Mouse (Mus musculus): ENCODE results near the gene Psap.
"Not testable (repeated sequence)": the region's sequence is repeated elsewhere in the genome, so short reads cannot be mapped to it uniquely, and the experiment has no call there.

The Psap gene

GRCm38 (mm10) chr10:60277207-60278005 lies at the start of gene Psap:
Psap (plus strand) TSS chr10:60277627.
- DNase-seq (ENCODE audit: extremely low spot score, low read depth, low spot score) = peak; percentile 46

GRCm38 (mm10) chr10:60227666-60228065 lies 49.8 kb upstream of the Psap start:
- no peak for DNase-seq (ENCODE audit: extremely low spot score, low read depth, low spot score)

DNA sequence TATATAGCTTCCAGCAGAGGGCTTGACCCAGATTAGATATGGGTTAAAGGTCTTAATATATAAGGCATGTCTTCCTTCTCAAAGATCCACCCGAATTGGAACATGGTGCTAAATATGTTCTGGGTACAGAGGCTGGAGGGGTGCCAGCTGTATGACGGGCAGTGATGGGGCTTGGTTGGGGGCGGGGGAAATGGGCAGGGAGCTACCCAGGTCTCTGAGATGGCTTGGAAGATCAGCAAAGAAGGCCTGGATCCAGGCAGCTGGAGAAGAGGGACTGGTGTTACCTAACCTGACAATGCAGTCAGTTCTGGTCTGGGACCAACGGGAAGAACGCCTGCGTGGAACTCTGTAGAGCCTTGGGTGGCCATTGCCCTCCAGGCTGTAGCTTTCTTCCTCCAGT lies 48.3 kb upstream of the Psap start:
- no peak for DNase-seq (ENCODE audit: extremely low spot score, low read depth, low spot score)

DNA sequence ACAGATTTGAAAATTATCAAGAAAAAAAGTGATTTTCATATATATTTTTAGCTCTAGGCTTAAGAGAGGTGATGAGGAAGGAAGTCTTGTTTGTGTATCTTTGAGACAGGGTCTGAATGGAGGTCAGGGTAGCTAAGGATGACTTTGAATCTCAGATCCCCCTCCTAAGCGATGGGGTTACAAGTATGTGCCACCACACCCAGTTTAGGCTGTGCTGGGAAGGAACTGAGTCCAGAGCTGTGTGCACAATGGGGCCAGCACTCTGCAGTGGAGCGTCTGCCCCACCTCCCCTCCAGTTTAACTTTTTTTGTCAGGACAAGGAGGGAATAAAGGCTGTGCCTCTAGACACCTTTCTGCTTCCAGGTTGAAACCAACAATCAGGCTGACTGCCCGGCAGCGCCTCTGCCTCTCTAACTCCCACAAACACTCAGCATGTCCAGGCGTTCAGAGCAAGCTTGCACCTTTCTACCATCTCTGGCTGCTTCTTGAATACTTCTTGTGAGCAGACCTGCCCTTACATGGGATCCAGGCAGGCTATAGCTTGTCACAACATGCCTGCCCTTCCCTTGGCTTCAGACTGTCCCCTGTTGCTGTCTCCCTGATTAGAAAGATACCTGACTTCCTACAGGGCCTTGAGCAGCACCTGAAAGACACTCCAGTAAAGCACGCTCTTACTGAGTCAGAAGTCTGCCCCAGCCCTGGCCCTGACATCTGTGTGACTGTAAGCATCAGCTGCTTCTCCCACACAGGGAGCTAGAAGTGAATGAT lies 46.9 kb upstream of the Psap start:
- no peak for DNase-seq (ENCODE audit: extremely low spot score, low read depth, low spot score)

DNA sequence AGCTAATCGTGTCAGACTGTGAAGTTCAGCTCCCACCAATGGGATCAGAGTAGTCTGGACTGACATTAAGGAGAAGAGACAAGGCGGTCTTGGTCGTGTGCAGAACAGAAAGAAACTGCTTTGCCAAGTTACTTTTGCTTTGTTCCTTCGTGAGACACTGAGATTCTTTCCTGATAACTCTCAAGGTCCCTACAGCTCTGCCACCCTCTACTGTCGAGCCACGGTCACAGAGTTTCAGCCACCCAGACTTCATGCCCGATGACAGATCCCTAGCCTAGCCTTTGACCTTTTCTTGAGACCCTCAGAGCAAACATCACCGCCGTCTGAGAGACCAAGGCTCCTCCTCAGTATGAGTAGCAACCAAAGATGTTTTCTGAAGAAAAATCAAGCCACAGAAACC lies 43.4 kb upstream of the Psap start:
- no peak for DNase-seq (ENCODE audit: extremely low spot score, low read depth, low spot score)

DNA sequence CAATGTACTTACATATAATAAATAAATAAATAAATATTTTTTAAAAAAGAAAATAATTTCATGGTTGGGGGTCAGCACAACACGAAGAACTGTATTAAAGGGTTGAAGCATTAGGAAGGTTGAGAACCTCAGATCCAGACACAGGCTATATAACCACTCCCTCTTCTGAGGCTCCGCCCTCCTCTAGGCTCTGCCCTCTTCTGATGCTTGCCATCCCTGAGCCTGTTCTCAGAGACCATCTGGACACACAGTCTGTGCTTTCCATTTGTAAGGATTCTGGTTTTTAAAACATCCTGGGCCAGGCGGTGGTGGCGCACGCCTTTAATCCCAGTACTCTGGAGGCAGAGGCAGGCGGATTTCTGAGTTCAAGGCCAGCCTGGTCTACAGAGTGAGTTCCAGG lies 41.6 kb upstream of the Psap start:
- not testable (repeated sequence) for DNase-seq (ENCODE audit: extremely low spot score, low read depth, low spot score)

DNA sequence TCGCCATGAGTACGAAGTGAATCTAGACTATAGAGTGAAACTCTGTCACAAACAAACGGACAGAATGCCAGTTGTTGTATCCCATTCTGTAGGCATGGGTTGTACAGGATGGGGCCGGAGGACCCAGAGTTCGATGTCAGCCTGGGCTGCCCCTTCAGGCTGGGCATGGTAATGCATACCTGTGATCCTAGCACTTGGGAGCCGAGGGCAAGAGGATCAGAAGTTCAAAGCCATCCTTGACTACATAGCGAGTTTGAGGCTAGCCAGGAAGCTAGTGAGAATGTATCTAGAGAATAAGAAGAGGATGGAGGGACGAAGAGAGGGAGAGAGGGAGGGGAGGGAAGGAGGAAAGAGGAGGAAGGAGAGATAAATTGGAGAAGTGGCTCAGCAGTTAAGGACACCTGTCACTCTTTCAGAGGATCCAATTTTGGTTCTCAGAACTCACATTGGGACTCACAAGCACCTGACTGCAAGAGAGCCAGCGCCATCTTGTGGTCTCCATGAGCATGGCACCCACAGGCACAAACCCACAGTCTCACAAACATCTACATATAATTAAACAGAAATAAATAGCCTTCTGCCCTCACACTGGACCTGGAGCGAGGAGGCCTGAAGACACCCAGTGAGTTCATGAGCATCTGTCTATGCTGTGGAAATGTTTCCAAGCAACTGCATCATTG lies 39.8 kb upstream of the Psap start:
- DNase-seq (ENCODE audit: extremely low spot score, low read depth, low spot score) = no peak

DNA sequence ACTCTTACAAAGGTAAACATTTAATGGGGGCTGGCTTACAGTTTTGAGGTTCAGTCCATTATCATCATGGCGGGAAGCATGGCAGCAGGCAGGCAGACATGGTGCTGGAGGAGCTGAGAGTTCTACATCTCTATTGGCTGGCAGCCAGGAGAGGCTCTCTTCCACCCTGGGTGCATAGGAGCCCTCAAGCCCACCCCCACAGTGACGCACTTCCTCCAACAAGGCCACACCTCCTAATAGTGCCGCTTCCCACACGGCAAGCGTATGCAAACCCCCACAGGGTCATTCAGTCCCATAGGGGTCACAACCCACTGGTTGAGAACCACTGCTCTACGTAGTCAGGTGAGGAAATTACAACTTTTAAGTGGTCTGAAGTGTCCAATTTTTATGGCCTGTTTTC lies 37.0 kb upstream of the Psap start:
- DNase-seq (ENCODE audit: extremely low spot score, low read depth, low spot score) = no peak

GRCm38 (mm10) chr10:60243941-60244340 lies 33.5 kb upstream of the Psap start:
- no peak for DNase-seq (ENCODE audit: extremely low spot score, low read depth, low spot score)

- DNase-seq (ENCODE audit: extremely low spot score, low read depth, low spot score) = peak; percentile 89
These were observed 32.4 kb upstream of the Psap start for GRCm38 (mm10) chr10:60245041-60245440.

DNA sequence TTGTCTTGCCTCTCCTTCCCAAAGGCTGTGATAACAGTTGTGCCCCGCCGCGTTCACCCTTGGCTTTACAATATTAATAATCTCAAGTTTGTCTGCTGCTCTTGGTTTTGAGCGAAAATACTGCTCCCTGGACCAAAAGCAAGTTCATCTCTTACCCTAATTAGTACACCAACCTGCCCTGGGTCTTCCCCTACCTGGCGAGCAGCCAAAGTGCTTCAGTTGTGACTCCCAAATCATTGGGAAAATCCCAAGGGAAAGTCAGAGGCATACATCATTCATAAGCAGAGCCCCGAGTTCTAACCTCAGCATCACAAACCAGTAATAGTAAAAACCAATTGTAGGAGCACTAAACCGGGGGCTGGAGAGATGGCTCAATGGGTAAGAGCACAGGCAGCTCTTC lies 31.8 kb upstream of the Psap start:
- no peak for DNase-seq (ENCODE audit: extremely low spot score, low read depth, low spot score)

DNA sequence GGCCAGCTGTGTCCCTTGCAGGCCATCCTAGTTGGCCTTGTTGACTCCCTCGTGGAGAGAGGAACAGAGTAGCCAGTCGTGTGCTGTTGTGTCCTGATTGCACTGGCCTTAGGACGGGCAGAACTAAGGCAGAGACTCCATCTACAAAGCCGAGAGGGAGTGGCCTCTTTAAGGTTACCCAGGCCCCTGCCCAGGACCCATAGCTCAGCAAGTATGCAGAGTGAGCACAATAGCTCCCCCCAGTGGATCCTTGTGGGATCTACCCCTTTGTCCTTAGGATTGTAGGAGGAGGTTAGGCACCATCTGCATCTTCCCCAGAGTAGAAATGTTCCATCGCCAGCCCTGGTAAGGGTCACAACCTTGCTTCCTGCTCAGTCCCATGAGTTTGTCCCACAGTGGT lies 30.9 kb upstream of the Psap start:
- DNase-seq (ENCODE audit: extremely low spot score, low read depth, low spot score) = peak; percentile 49

GRCm38 (mm10) chr10:60248345-60248744 lies 29.1 kb upstream of the Psap start:
- not testable (repeated sequence) for DNase-seq (ENCODE audit: extremely low spot score, low read depth, low spot score)

DNA sequence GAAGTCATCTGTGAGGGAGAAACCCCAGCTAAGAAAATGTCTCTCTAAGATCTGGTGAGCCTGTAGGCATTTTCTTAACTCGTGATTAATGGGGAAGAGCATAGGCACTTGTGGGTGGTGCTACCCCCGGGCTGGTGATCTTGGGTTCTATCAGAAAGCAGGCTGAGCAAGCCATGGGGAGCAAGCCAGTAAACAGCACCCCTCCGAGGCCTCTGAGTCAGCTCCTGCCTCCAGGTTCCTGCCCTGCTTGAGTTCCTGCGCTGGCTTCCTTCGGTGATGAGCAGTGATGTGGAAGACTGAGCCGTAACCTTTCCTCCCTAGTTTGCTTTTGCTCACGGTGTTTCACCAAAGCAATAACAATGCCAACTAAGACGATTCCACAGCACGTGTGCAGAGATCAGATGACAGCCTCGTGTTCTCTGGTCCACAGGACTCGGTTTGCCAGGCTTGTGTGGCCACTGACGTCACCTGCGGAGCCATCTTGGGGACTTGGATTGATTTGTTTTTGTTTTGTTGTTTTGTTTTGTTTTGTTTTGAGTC lies 26.9 kb upstream of the Psap start:
- no peak for DNase-seq (ENCODE audit: extremely low spot score, low read depth, low spot score)

DNA sequence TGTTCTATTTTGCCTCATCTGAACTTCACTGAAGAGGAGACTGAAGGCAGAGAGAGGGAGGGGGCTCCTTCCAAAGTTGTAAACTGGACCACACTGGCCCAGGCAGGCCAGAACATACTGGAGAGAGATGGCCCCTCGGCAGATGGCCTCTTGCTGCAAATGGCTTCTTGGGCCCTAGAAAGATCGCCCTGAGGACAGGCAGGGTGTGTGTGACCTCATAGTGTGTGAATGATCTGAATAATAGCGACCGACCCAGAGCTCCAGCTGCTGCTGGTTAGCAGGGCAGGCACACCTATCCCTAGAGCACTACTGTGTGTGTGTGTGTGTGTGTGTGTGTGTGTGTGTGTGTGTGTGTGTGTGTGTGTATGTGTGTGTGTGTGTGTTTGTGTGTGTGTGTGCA lies 25.2 kb upstream of the Psap start:
- no peak for DNase-seq (ENCODE audit: extremely low spot score, low read depth, low spot score)

- no peak for DNase-seq (ENCODE audit: extremely low spot score, low read depth, low spot score)
These were observed 24.8 kb upstream of the Psap start for GRCm38 (mm10) chr10:60252606-60253005.

GRCm38 (mm10) chr10:60256088-60256487 lies 21.3 kb upstream of the Psap start:
- no peak for DNase-seq (ENCODE audit: extremely low spot score, low read depth, low spot score)

GRCm38 (mm10) chr10:60257261-60257825 lies 20.1 kb upstream of the Psap start:
- no peak for DNase-seq (ENCODE audit: extremely low spot score, low read depth, low spot score)

DNA sequence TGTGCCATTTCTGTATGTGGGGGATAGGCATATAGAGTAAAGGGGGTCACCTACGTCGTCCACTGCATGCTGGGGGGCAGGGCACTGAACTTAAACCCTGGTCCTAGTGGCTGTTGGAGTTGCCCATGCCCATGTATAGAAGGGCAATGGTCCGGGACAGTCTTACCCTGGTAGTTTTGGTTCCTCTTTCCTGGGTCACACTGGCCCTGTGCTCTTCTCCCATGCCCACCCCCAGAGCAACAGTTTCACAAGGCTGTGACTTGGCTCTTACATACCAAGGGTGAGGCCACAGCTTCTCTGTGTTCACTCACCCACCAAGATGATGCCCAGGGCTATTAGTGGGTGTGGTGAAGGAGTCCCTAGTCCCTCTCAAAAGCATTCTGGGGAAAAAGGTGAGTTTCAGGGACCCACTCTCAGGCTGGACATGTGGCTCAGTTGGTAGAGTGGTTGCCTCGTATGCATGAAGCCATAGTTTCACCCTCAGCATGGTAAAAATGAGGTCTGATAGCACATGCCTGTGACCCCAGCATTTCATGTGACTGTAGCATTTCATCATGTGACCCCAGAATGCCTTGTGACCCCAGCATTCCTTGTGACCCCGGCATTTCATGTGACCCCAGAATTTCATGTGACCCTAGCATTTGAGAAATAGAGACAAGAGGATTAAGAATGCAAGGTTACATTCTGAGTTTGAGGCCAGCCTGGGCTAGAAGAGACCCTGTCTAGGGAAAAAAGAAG lies 16.7 kb upstream of the Psap start:
- DNase-seq (ENCODE audit: extremely low spot score, low read depth, low spot score) = no peak

DNA sequence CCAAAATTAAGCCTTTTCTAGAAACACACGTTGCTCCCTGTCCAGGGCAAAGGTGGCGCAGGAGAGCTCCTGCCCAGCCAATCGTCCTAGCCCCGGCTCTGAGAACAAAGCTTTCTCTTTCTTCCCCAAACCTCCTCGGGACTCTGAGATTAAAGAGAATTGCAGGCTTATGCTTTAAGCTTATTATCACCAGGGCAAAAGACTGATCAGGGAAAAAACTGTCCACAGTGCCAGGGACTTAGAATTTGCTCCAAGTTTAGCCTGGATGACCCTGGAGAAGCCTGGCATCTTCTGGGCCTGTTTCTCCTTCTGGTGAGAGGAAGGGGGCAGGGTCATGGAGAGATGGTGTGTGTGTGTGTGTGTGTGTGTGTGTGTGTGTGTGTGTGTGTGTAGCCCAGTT lies 15.9 kb upstream of the Psap start:
- DNase-seq (ENCODE audit: extremely low spot score, low read depth, low spot score) = no peak

GRCm38 (mm10) chr10:60262386-60262785 lies 15.0 kb upstream of the Psap start:
- no peak for DNase-seq (ENCODE audit: extremely low spot score, low read depth, low spot score)

Measured in hindlimb bud, embryonic 11.5 days (tissue).